Mouse (Mus musculus): ENCODE data around the gene Plpp6. TPM values are rescaled to one million over a fixed set of nuclear protein-coding genes. Genes with fewer than 3 reads are reported as not detected.

Gene Plpp6
- polyA plus RNA-seq, 1 experiment: 15.9 TPM

- WGBS: 51% methylated on average over 9 of the region's 9 CpGs
- Histone ChIP-seq H3K4me1 (ENCODE audit: control insufficient read depth, insufficient read depth, low read length) (no peaks in the 10 kb centered on the region), H3K4me3 (replicated peaks; ENCODE audit: extremely low read depth, low read depth, low read length) (no peak overlapping the region)
- TF ChIP-seq POLR2A (IDR thresholded peaks at IDR 0.05; ENCODE audit: borderline replicate concordance, extremely low read depth, low read depth, low read length): no peak
- no peak for TF ChIP-seq CTCF (IDR thresholded peaks at IDR 0.05; ENCODE audit: insufficient read depth, low read length)
- peak; percentile 15 for DNase-seq
Measured at GRCm38 (mm10) chr19:28940135-28940874, 23.4 kb upstream of the Plpp6 start.

DNA sequence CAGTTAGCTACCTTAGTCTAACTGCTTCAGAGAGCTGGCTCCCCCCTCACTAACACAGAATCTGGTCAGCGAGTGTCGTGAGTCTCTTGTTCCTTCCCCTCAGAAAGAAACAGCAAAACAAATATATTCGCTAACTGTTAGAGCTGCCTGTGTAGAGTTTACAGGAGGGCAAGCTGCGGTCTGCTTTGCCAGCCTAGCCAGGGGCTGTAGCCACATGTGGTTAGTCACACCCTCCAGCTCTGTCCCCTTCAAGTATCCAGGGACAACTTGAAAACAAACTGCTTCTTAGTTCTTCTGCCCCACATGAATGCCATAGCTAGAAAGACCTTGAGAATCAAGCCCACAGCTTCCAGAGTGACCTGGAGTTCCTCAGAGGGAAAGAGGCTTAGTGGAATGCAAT, 22.5 kb upstream of the Plpp6 start:
- no peaks in the 10 kb centered on the region for H3K4me1 ChIP-seq (ENCODE audit: control insufficient read depth, insufficient read depth, low read length)
- TF ChIP-seq POLR2A (IDR thresholded peaks at IDR 0.05; ENCODE audit: borderline replicate concordance, extremely low read depth, low read depth, low read length): no peak
- no peak for TF ChIP-seq CTCF (IDR thresholded peaks at IDR 0.05; ENCODE audit: insufficient read depth, low read length)
- no peak for DNase-seq
- 51% methylated on average over 4 of the region's 4 CpGs for WGBS
- H3K4me3 ChIP-seq (replicated peaks; ENCODE audit: extremely low read depth, low read depth, low read length): no peak overlapping the region

- DNase-seq: no peak
- WGBS: 21% methylated on average over 4 of the region's 4 CpGs
- no peak for TF ChIP-seq CTCF (IDR thresholded peaks at IDR 0.05; ENCODE audit: insufficient read depth, low read length)
- TF ChIP-seq POLR2A (IDR thresholded peaks at IDR 0.05; ENCODE audit: borderline replicate concordance, extremely low read depth, low read depth, low read length): no peak
- no peaks in the 10 kb centered on the region for H3K4me1 ChIP-seq (ENCODE audit: control insufficient read depth, insufficient read depth, low read length)
- H3K4me3 ChIP-seq (replicated peaks; ENCODE audit: extremely low read depth, low read depth, low read length): no peak overlapping the region
Measured at GRCm38 (mm10) chr19:28946782-28947181, 17.0 kb upstream of the Plpp6 start.

- TF ChIP-seq POLR2A (IDR thresholded peaks at IDR 0.05; ENCODE audit: borderline replicate concordance, extremely low read depth, low read depth, low read length): no peak
- TF ChIP-seq CTCF (IDR thresholded peaks at IDR 0.05; ENCODE audit: insufficient read depth, low read length): no peak
- no peak for DNase-seq
- H3K4me3 ChIP-seq (replicated peaks; ENCODE audit: extremely low read depth, low read depth, low read length): no peak overlapping the region
- H3K4me1 ChIP-seq (ENCODE audit: control insufficient read depth, insufficient read depth, low read length): no peaks in the 10 kb centered on the region
- 29% methylated on average over 2 of the region's 2 CpGs for WGBS
Measured at GRCm38 (mm10) chr19:28947311-28947710, 16.4 kb upstream of the Plpp6 start.

GRCm38 (mm10) chr19:28951251-28951650, 12.5 kb upstream of the Plpp6 start:
- Histone ChIP-seq H3K4me1 (ENCODE audit: control insufficient read depth, insufficient read depth, low read length) (no peaks in the 10 kb centered on the region), H3K4me3 (replicated peaks; ENCODE audit: extremely low read depth, low read depth, low read length) (no peak overlapping the region)
- TF ChIP-seq CTCF (IDR thresholded peaks at IDR 0.05; ENCODE audit: insufficient read depth, low read length) (no peak), POLR2A (IDR thresholded peaks at IDR 0.05; ENCODE audit: borderline replicate concordance, extremely low read depth, low read depth, low read length) (no peak)
- no peak for DNase-seq
- WGBS: 82% methylated on average over 5 of the region's 5 CpGs

DNA sequence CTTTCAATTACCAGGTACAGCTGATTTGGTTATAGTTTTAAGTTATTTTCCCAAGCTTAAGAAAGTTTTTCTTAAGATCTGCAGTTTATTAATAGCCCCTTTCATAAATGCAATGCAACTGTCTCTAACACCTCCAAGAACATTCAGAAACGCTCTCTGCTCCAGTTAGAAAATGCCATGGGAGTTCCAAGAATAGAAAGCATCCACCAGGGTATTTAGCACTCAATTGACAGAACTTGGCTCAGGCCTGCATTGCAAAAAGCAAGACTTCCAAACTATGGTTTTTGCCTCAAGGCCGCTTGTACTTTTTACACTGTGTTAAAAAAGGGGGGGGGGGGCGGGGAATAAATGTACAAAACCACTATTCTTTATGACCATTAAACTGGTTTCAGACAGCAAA, 640 bp upstream of the Plpp6 start:
- H3K4me3 ChIP-seq (replicated peaks; ENCODE audit: extremely low read depth, low read depth, low read length): peak overlapping the region; percentile 19
- no peak for DNase-seq
- peaks cover 14% of the 10 kb centered on the region for H3K4me1 ChIP-seq (ENCODE audit: control insufficient read depth, insufficient read depth, low read length)

GRCm38 (mm10) chr19:28963513-28963841, 276 bp upstream of the Plpp6 start:
- TF ChIP-seq POLR2A (IDR thresholded peaks at IDR 0.05; ENCODE audit: borderline replicate concordance, extremely low read depth, low read depth, low read length) (no peak), CTCF (IDR thresholded peaks at IDR 0.05; ENCODE audit: insufficient read depth, low read length) (no peak; the same call in 1 of the 2 replicates)
- 0% methylated on average over 4 of the region's 4 CpGs for WGBS
- Histone ChIP-seq H3K4me3 (replicated peaks; ENCODE audit: extremely low read depth, low read depth, low read length) (peak overlapping the region; percentile 83), H3K4me1 (ENCODE audit: control insufficient read depth, insufficient read depth, low read length) (peaks cover 14% of the 10 kb centered on the region)
- no peak for DNase-seq

More for the DNA sequence above, 640 bp upstream of the Plpp6 start:
- WGBS: 55% methylated on average over 3 of the region's 3 CpGs
- TF ChIP-seq POLR2A (IDR thresholded peaks at IDR 0.05; ENCODE audit: borderline replicate concordance, extremely low read depth, low read depth, low read length): no peak
- no peak for TF ChIP-seq CTCF (IDR thresholded peaks at IDR 0.05; ENCODE audit: insufficient read depth, low read length)

DNA sequence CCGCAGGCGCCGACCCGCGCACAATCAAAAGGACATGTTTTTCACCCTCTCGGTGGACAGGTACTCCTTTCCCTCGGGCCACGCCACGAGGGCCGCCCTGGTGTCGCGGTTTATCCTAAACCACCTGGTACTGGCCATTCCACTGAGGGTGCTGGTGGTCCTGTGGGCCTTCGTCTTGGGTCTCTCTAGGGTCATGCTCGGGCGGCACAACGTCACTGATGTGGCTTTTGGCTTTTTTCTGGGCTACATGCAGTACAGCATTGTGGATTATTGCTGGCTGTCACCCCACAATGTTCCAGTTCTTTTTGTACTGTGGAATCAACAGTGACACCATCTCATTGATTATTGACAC, 775 bp downstream of the Plpp6 start:
- peak overlapping the region; percentile 83 for H3K4me3 ChIP-seq (replicated peaks; ENCODE audit: extremely low read depth, low read depth, low read length)
- peaks cover 14% of the 10 kb centered on the region for H3K4me1 ChIP-seq (ENCODE audit: control insufficient read depth, insufficient read depth, low read length)
- WGBS: 6% methylated on average over 16 of the region's 16 CpGs
- DNase-seq: no peak
- TF ChIP-seq POLR2A (IDR thresholded peaks at IDR 0.05; ENCODE audit: borderline replicate concordance, extremely low read depth, low read depth, low read length) (no peak), CTCF (IDR thresholded peaks at IDR 0.05; ENCODE audit: insufficient read depth, low read length) (no peak)

DNA sequence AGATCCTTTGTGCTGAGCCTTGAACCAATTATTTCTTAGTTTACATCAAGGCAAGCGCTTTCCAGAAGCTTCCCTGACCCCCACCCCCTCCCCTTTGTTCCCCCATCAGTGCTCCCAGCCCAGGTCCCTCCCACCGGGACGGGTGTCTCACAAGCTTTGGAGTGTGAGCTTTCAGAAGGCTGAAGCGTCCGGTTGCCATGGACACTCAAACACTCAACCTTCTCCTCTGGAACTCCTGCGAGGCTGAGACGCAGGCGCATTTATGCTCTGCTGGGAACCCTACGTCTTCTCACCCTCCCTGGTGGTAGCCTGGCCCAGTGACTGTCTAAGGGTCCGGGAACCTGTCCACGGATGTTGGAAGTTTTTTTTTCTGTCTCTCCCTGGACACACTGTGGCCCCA, 3.9 kb downstream of the Plpp6 start, which contains the start of gene 4430402I18Rik:
Gene 4430402I18Rik (minus strand): TSS at position 149 of the 400 bp plus-strand sequence.
- Histone ChIP-seq H3K4me3 (replicated peaks; ENCODE audit: extremely low read depth, low read depth, low read length) (no peak within 1 kb of the TSS), H3K4me1 (ENCODE audit: control insufficient read depth, insufficient read depth, low read length) (peaks cover 17% of the 10 kb centered on the region)
- TF ChIP-seq POLR2A (IDR thresholded peaks at IDR 0.05; ENCODE audit: borderline replicate concordance, extremely low read depth, low read depth, low read length) (no peak), CTCF (IDR thresholded peaks at IDR 0.05; ENCODE audit: insufficient read depth, low read length) (no peak)
- WGBS: 32% methylated on average over 11 of the region's 11 CpGs
- DNase-seq: no peak

DNA sequence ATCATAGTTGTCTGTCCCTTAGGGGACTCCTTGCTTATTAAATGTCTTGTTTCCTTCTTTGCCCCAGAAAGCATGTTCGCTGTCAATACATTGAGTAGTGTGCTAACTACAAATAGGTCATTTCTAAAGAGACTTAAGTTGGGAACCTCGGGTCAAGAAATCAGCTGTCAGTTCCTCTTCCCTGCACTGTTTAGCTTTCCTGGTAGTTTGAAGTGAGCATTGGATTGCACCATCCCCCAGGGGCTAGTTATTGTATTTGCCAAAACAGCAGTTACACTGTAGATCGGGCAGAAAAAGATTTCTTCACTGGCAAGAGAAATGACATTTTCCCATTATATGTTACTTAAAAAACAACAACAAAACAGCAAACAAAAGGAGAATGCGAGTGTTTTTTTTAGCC, 4.4 kb downstream of the Plpp6 start:
- TF ChIP-seq CTCF (IDR thresholded peaks at IDR 0.05; ENCODE audit: insufficient read depth, low read length) (no peak), POLR2A (IDR thresholded peaks at IDR 0.05; ENCODE audit: borderline replicate concordance, extremely low read depth, low read depth, low read length) (no peak)
- no peak for DNase-seq
- Histone ChIP-seq H3K4me3 (replicated peaks; ENCODE audit: extremely low read depth, low read depth, low read length) (no peak overlapping the region), H3K4me1 (ENCODE audit: control insufficient read depth, insufficient read depth, low read length) (peaks cover 17% of the 10 kb centered on the region)
- 65% methylated on average over 4 of the region's 4 CpGs for WGBS
